Mouse (Mus musculus) embryonic facial prominence, embryonic 12.5 days (tissue): Measurements from ENCODE around the gene Dbt. TPM values are rescaled to one million over a fixed set of nuclear protein-coding genes. Genes with fewer than 3 reads are reported as not detected.
"Not testable (repeated sequence)": the region's sequence is repeated elsewhere in the genome, so short reads cannot be mapped to it uniquely, and the experiment has no call there.

Experiments
- ATAC-seq: fragments of 200-750 bp; cut with Nextera tagmentation; 2 replicates; pipeline ENCODE4 v1.8.0; 2017; ENCODE audit not compliant: insufficient number of reproducible peaks, insufficient read depth, low FRiP score, low TSS enrichment
- H3K27ac ChIP-seq: fragments of 300-500 bp; sonication (generic); 2 replicates; pipeline ENCODE4 v1.5.1; 2016; ENCODE audit warnings: mild to moderate bottlenecking
- H3K27me3 ChIP-seq: fragments of 300-500 bp; sonication (generic); 2 replicates; pipeline ENCODE4 v1.6.1; 2016; ENCODE audit warnings: mild to moderate bottlenecking, moderate library complexity
- H3K36me3 ChIP-seq: fragments of 300-500 bp; sonication (generic); 2 replicates; pipeline ENCODE4 v1.6.1; 2016; ENCODE audit warnings: mild to moderate bottlenecking
- H3K4me1 ChIP-seq: fragments of 300-500 bp; sonication (generic); 2 replicates; pipeline ENCODE4 v1.6.1; 2016
- H3K4me2 ChIP-seq: fragments of 300-500 bp; sonication (generic); replicated peaks from 2 replicates; pipeline ENCODE4 v1.6.1; 2016; ENCODE audit warnings: mild to moderate bottlenecking, moderate library complexity
- H3K4me3 ChIP-seq: fragments of 300-500 bp; sonication (generic); 2 replicates; pipeline ENCODE4 v1.5.1; 2016; ENCODE audit warnings: mild to moderate bottlenecking
- H3K9ac ChIP-seq: fragments of 300-500 bp; sonication (generic); 2 replicates; pipeline ENCODE4 v1.6.1; 2016; ENCODE audit warnings: mild to moderate bottlenecking, moderate library complexity
- H3K9me3 ChIP-seq: fragments of 300-500 bp; sonication (generic); 2 replicates; pipeline ENCODE4 v1.6.1; 2016; ENCODE audit warnings: mild to moderate bottlenecking, moderate library complexity
- WGBS: fragments of 180-500 bp; shearing (Covaris S2); methylation state at CpG from one replicate; pipeline ENCODE4 v1.1.7; 2016; 5-methylcytosine and 5-hydroxymethylcytosine counted together
- polyA plus RNA-seq: library from polyadenylated mRNA; unstranded; fragments of >200 nt; fragmentation: Nextera tagmentation; extraction: Ambion mirVana; gene quantifications from 2 replicates; pipeline ENCODE4 v1.2.1, GENCODE M21; 2016

Dbt gene
- polyA plus RNA-seq, 1 experiment from 2014 or later = 15.1 TPM

DNA sequence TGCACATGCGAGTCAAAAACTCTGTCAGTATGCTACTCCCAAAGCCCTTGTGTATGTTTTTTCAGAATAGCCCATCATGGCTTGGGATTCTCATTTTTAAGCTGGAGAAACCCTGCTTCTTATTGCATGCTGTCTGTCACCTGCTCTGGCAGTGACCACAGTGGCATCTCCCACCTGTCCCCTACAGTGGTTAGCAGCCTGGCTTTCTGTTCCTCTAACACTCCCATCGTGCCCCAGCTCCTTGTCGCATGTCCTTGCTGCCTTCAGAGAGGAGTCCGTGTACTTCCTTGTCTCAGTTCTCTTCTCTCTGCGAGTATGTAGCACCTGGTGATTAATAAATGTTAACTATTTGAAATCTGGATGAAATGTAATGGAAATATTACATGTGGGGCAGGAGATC, 34.6 kb downstream of the Dbt start:
- no peak overlapping the region for H3K4me3 ChIP-seq
- no peak for ATAC-seq
- no peak overlapping the region for H3K9ac ChIP-seq
- H3K4me1 ChIP-seq = no peaks in the 10 kb centered on the region
- 90% methylated on average over 5 of the region's 5 CpGs for WGBS
- H3K36me3 ChIP-seq = peaks cover 48% of the 10 kb centered on the region
- H3K27ac ChIP-seq = no peak overlapping the region
- no peaks in the 10 kb centered on the region for H3K9me3 ChIP-seq
- no peaks in the 10 kb centered on the region for H3K27me3 ChIP-seq
- no peak overlapping the region for H3K4me2 ChIP-seq

DNA sequence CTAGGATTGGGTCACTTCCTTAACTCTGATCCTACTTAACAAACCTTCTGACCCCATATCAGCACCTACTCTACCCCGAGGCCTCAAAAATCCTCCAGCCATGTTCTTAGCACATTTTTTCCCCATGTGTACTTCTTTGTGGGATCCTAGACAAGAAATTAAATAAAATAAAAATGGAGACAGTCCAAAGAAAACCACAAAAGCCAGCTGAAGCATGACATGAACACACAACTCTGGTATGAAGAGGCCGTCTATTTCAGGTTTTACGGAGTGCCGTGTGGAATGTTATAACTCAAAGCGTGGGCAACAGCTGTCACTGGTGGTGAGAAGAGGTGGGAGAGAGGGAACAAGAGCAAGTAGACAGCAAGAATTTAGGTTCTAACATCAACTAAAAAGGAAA, 38.5 kb downstream of the Dbt start:
- no peak overlapping the region for H3K4me3 ChIP-seq
- no peaks in the 10 kb centered on the region for H3K27me3 ChIP-seq

DNA sequence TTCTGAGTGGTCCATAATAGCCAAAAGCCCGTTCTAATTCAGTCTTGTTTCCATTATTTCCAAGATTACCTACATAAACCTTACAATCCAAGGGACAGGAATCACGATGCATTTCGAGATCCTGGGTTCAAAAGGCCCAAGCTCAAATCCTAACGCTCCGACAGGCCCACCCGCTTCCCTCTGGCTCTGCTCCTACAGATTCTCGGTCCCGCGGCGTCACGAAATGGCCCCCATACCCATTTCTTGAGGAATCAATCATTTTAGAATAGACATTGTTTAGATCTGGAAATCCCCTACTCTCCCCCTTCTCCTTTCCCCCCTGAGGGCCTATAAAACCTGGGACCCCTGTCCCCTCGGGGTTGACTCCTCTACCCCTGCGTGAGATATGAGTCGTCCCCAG, 48.4 kb downstream of the Dbt start:
- not testable (repeated sequence) for H3K27ac ChIP-seq, H3K9ac ChIP-seq, ATAC-seq, H3K9me3 ChIP-seq, H3K4me3 ChIP-seq, H3K4me2 ChIP-seq, H3K27me3 ChIP-seq, H3K4me1 ChIP-seq, H3K36me3 ChIP-seq
- 92% methylated on average over 14 of the region's 14 CpGs for WGBS

More for the DNA sequence above, 38.5 kb downstream of the Dbt start:
- WGBS = 93% methylated on average over 5 of the region's 5 CpGs
- no peak overlapping the region for H3K9ac ChIP-seq
- no peak for ATAC-seq
- H3K4me1 ChIP-seq = no peaks in the 10 kb centered on the region
- no peaks in the 10 kb centered on the region for H3K9me3 ChIP-seq
- H3K27ac ChIP-seq = no peak overlapping the region
- no peak overlapping the region for H3K4me2 ChIP-seq
- H3K36me3 ChIP-seq = peaks cover 24% of the 10 kb centered on the region

DNA sequence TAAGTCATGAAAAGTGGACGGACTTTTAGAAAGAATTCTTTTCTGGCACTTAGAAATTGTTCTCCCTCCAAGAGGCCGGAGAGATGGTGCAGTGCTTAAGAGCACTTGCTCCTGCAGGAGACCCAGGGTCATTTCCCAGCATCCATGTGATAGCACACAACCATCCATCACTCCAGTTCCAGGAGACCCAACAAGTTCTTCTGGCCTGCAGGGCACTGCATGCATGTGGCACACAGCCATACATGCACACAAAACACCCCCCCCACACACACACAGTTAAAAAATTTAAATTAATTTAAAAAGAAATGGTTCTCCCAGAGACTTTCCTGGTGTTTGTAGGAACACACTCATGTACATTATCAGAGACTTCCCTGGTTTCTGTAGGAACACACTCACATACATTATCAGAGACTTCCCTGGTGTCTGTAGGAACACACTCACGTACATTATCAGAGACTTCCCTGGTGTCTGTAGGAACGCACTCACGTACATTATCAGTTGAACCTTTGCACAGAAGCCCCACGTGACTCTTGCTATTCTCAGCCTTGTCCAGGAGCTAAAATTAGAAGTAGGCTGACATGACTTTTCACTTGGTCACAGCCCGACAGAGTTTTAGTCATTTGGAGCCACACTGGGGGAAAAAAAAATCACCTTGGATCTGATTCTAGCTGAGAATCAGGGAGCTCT, 49.7 kb downstream of the Dbt start, which contains the start of gene Lrrc39:
Lrrc39 (plus strand) TSS at position 566 of the 687 bp plus-strand sequence.
- 83% methylated on average over 7 of the region's 7 CpGs for WGBS
- Histone ChIP-seq H3K27ac (no peak within 1 kb of the TSS), H3K9ac (no peak within 1 kb of the TSS), H3K36me3 (no peaks in the 10 kb centered on the region), H3K9me3 (no peaks in the 10 kb centered on the region), H3K27me3 (no peaks in the 10 kb centered on the region), H3K4me1 (no peaks in the 10 kb centered on the region), H3K4me2 (no peak within 1 kb of the TSS), H3K4me3 (no peak within 1 kb of the TSS)
- no peak for ATAC-seq

GRCm38 (mm10) chr3:116563095-116563492, 50.2 kb downstream of the Dbt start:
- WGBS = 76% methylated on average over 7 of the region's 7 CpGs
- no peaks in the 10 kb centered on the region for H3K36me3 ChIP-seq
- ATAC-seq = no peak
- H3K9ac ChIP-seq = no peak overlapping the region
- H3K27ac ChIP-seq = no peak overlapping the region
- H3K4me2 ChIP-seq = no peak overlapping the region
- no peaks in the 10 kb centered on the region for H3K4me1 ChIP-seq
- no peak overlapping the region for H3K4me3 ChIP-seq
- no peaks in the 10 kb centered on the region for H3K9me3 ChIP-seq
- H3K27me3 ChIP-seq = no peaks in the 10 kb centered on the region

- no peaks in the 10 kb centered on the region for H3K27me3 ChIP-seq
- no peak overlapping the region for H3K4me3 ChIP-seq
- H3K9ac ChIP-seq = no peak overlapping the region
- H3K27ac ChIP-seq = no peak overlapping the region
- H3K36me3 ChIP-seq = no peaks in the 10 kb centered on the region
- ATAC-seq = no peak
- no peak overlapping the region for H3K4me2 ChIP-seq
- WGBS = 86% methylated on average over 2 of the region's 2 CpGs
- H3K4me1 ChIP-seq = no peaks in the 10 kb centered on the region
- H3K9me3 ChIP-seq = no peaks in the 10 kb centered on the region
These were observed 57.8 kb downstream of the Dbt start for GRCm38 (mm10) chr3:116570628-116571027.

DNA sequence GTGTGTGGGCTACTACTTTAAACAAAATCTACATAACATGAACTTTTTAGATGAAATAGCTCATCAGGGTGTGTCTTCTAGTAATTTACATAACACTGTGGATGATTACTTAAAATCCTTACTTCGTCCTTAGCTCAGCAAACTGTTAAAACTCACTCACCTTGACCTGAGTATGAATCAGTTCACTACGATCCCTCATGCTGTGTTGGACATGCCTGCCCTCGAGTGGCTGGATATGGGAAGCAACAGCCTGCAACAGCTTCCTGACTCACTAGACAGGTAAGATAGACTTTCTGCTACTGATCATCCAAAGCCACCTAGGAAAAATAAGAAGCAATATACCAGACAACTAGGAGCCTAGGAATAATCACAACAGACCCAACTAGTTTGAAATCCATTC, 64.4 kb downstream of the Dbt start:
- no peak overlapping the region for H3K9ac ChIP-seq
- no peaks in the 10 kb centered on the region for H3K4me1 ChIP-seq
- no peak overlapping the region for H3K4me2 ChIP-seq
- H3K36me3 ChIP-seq = peaks cover 13% of the 10 kb centered on the region
- WGBS = 66% methylated on average over 3 of the region's 3 CpGs
- H3K9me3 ChIP-seq = no peaks in the 10 kb centered on the region
- H3K27me3 ChIP-seq = no peaks in the 10 kb centered on the region
- no peak overlapping the region for H3K27ac ChIP-seq
- no peak overlapping the region for H3K4me3 ChIP-seq
- ATAC-seq = no peak

DNA sequence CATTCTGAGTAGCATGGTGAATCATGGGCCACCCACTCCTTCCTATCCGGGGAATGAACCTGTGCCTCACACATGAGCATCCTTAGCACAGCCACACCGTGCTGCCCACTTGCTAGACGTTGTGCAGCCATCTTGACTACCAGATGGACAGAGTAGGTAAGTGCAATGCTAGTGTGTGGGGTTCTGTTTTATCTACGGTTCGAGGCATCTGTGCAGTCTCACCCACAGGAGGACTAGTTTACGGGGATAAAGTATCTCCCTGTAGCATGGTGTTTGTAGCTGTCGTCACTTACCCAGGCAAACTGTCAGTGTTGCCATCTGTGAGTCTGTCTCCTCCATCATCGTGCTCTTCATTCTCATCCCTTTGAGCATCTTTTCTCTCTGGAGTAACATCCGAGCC, 69.3 kb downstream of the Dbt start:
- H3K36me3 ChIP-seq = peaks cover 51% of the 10 kb centered on the region
- 95% methylated on average over 9 of the region's 9 CpGs for WGBS

DNA sequence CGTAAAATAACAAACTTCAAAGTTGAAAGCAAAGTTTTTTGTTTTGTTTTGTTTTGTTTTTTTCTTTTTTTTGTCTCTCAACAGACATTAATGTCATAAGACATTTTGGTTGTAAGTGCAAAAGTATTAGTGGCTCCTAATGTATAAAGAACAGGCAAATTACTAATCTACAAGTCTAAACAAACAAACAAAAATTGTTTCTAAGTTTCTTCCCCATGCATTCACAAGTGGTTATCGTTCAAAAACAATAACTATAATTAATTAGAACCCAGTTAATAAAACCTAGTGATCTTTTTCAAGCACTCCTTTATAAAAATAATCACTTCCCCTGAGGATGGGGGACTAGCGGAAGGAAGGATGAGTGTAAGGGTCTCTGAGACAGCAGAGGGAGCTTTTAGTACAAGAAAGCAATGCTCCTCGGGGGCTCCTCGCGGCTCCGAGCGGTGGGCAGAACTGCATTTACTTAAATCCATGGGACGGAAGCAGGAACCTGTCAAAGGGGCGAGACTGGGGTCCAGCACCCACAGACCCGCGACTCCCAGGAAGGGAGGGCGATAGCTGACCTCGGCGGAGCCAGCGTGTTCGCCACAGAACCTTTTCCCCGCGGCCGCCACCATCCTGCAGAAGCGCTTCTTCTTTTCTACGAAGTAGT, 81.3 kb downstream of the Dbt start:
- Histone ChIP-seq H3K4me2 (peak overlapping the region; percentile 45), H3K4me3 (peak overlapping the region; percentile 86), H3K36me3 (peaks cover 25% of the 10 kb centered on the region), H3K27me3 (no peaks in the 10 kb centered on the region), H3K4me1 (peaks cover 3% of the 10 kb centered on the region; the same call in 1 of the 2 replicates), H3K9me3 (no peaks in the 10 kb centered on the region), H3K9ac (peak overlapping the region; percentile 86), H3K27ac (peak overlapping the region; percentile 84)
- peak; percentile 78 for ATAC-seq
- WGBS = 3% methylated on average over 22 of the region's 22 CpGs

More for the DNA sequence above, 69.3 kb downstream of the Dbt start:
- ATAC-seq = no peak
- H3K27ac ChIP-seq = no peak overlapping the region
- H3K9me3 ChIP-seq = no peaks in the 10 kb centered on the region
- H3K27me3 ChIP-seq = no peaks in the 10 kb centered on the region
- H3K4me3 ChIP-seq = no peak overlapping the region
- no peak overlapping the region for H3K4me2 ChIP-seq
- no peaks in the 10 kb centered on the region for H3K4me1 ChIP-seq
- H3K9ac ChIP-seq = no peak overlapping the region

GRCm38 (mm10) chr3:116594728-116595602, 82.1 kb downstream of the Dbt start, which contains the start of gene Sass6:
Gene Sass6 (plus strand): TSS chr3:116594982.
- peak within 1 kb of the TSS; percentile 86 for H3K9ac ChIP-seq
- H3K36me3 ChIP-seq = peaks cover 18% of the 10 kb centered on the region
- peak; percentile 92 for ATAC-seq
- H3K27me3 ChIP-seq = no peaks in the 10 kb centered on the region
- no peaks in the 10 kb centered on the region for H3K9me3 ChIP-seq
- WGBS = under 1% methylated on average over 65 of the region's 65 CpGs
- peaks cover 3% of the 10 kb centered on the region; the same call in 1 of the 2 replicates for H3K4me1 ChIP-seq
- peak within 1 kb of the TSS; percentile 70 for H3K4me2 ChIP-seq
- H3K4me3 ChIP-seq = peak within 1 kb of the TSS; percentile 86
- peak within 1 kb of the TSS; percentile 84 for H3K27ac ChIP-seq

DNA sequence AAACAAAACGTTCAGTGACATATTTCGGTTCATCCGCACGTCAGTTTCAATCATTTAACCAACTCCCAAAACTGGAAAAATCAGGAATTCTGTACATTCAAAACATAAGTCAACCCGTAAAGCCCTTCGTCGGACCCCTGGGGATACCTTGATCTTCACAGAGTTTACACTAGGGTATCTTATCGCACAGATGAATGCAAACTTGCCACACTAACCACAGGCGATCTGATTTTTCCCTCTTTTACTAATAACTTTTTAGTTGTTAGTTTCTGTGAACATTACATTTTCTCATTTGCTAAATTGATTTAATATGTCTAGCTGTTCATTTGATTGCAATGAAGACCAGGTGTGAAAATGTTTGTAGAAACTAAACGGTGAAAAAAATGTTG, 82.7 kb downstream of the Dbt start:
- Histone ChIP-seq H3K9me3 (no peaks in the 10 kb centered on the region), H3K9ac (peak overlapping the region; percentile 86), H3K4me3 (peak overlapping the region; percentile 86), H3K4me1 (peaks cover 3% of the 10 kb centered on the region; the same call in 1 of the 2 replicates), H3K4me2 (peak overlapping the region; percentile 70), H3K27ac (no peak overlapping the region), H3K36me3 (peaks cover 13% of the 10 kb centered on the region), H3K27me3 (no peaks in the 10 kb centered on the region)
- no peak for ATAC-seq
- 9% methylated on average over 10 of the region's 10 CpGs for WGBS
